Mouse (Mus musculus): ENCODE results near the gene Mgat5b.

Gene Mgat5b

DNA sequence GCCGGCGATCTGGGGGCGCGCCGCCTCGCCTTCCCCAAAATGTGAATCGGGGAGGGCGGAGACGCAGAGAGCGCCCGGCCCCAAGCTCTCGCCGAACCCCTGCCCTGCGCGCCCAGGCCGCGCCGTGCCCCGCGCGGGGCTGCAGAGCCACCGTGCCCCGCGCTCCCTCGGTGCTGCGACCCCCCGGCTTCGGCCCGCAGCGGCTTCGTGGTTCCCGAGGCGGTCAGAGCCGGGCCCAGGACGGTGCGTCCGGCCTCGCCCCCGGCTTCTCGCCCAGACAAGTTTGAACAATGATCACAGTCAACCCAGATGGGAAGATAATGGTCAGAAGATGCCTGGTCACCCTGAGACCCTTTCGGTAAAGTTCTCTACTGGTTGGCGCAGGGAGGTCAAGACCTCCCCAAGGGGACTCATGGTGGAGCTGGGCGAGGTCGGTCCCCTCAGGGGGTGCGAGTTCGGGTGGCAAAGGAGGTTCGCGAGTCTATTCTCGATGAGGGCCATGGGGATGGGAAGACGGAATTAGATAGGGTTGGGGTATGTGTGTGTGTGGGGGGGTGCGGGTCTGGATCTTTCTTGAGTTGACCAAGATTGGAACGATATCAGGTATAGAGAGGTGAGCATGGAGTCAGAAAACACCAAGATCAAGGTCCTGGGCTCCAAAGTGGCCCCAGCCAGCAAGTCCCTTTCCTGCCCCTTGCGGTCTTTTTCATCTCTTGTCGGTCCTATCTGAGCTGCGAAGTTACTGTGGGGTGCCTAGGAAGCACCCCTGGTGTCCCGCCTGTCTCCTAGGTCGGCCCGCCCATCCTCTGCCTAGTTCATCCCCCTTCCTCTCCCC lies 740 bp downstream of the Mgat5b start:
- no peak for DNase-seq (ENCODE audit: low spot score in 2 of 2)

DNA sequence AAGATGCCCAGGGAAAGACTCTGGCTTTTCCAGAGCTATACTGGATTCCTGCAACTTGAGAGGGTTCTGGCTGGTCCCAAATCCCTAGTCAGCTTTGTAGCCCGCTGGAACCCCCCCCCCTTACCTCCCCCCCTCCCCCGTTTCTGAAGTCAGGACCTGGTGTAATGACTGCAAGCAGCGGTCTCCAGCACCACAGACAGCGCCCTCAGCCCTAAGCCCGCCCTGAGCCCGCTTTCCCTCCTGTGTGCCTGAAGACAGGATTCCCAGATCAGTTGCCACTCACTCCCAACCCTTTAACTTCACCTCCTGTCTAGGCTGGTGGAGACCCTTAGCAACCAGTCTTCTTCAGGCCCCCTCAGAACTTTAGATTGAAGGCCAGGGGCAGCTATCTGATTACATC lies 2.1 kb downstream of the Mgat5b start:
- DNase-seq (ENCODE audit: low spot score in 2 of 2), result no peak

DNA sequence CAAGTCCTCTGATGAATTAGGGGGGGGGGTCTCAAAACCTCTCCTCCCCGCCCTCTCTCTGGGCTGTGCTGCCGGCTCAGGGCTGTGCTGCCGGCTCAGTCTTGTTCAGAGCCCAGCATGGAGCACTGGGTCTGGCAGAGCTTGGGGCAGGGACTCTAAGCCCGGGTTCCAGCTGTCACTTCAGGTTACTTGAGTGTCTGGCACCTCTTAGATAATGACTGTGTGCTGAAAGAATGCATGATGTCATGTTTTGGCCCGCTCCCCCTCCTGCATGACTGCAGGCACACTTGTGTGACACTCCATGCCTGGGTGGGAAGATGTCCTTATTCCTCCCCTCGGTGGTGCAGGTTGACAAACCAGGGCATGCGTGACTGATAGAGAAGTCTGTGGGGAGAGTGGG lies 3.4 kb downstream of the Mgat5b start:
- no peak for DNase-seq (ENCODE audit: low spot score in 2 of 2)

DNA sequence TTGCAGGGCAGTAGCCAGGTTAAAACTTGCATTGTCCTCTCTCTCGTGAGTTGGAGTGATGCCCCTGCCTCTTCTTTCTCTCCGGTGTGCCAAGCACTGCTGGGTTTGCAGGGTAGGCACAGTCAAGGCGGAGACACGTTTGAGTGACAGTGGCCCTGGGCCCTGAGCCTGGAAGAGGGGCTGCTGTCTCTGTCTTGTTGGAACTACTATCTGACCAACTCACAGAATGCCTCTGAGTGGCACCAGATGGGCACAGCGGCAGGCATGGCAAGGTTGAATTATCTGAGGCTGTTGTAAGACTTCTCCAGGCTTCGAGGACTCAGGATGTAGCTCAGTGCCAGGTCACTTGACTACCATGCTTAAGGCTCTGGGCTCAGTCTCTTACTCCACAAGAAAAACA lies 9.4 kb downstream of the Mgat5b start:
- DNase-seq (ENCODE audit: low spot score in 2 of 2), result no peak

DNA sequence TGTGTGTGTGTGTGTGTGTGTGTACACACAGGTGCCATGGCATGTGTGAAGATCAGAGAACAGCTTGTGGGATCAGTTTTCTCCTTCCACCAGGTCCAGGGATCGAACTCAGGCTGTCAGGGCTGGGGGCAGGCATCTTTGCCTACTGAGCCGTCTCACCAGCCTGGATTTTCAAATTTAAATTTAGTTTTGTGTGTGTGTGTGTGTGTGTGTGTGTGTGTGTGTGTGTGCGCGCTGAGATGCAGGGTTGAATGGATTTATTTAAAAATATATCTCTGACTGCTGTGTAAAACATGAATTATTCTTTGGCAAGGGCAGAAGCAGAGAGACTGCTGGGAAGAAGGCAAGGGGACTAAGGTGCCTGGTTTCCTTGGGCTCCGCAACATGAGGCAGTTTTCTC lies 16.2 kb downstream of the Mgat5b start:
- DNase-seq (ENCODE audit: low spot score in 2 of 2), result no peak

DNA sequence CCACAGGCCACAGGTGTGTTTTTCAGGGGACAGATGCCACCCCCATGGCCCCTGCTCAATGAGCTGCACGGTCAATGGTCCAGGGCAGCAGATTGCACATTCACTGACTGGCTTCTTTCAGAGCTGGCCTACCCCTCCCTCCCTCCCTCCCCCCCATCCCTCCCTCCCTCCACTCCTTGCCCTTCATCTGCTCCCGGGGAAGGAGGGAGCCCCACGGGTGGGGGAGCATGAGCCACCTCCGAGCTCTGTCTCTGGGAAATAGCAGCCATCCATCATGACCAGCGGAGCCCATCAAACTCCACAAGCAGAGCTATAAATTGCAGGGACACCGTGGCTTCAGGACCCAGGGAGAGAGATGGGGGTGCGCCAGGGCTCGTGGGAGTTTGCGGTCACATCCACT lies 16.7 kb downstream of the Mgat5b start:
- no peak for DNase-seq (ENCODE audit: low spot score in 2 of 2)

DNA sequence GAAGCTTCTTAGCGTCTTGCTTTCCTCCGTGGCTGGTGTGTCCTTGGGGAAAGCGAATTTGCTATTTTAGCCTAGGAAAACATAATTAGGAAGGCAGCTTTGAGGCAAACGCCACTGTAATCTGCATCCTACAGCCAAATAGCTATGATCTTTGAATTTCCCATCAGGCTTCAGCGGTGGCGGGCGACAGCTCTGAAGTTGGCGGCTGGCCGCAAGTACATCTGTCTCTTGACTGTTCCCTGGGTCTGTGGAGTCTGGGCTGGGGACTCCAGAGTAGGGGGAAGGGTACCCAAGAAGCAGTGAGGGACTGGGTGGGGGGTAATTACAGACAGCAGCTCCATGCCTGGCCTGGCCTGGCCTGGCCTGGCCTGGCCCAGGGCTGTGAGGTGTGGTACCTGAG lies 17.3 kb downstream of the Mgat5b start:
- no peak for DNase-seq (ENCODE audit: low spot score in 2 of 2)

DNA sequence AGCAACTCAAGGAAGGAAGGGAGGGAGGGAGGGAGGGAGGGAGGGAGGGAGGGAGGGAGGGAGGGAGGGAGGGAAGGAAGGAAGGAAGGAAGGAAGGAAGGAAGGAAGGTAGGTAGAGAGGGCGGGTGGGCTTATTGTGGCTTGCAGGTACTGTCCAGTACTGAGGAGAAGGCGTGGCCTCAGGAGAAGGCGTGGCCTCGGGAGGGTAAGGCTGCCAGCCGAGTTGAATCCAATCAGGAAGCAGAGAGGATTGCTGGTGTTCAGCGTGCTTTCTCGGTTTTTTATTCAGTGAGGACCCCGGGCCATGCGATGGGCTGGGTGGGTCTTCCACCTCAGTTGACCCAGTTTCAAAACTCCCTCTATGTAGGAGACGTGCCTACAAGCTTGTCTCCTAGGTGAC lies 18.5 kb downstream of the Mgat5b start:
- no peak for DNase-seq (ENCODE audit: low spot score in 2 of 2)

DNA sequence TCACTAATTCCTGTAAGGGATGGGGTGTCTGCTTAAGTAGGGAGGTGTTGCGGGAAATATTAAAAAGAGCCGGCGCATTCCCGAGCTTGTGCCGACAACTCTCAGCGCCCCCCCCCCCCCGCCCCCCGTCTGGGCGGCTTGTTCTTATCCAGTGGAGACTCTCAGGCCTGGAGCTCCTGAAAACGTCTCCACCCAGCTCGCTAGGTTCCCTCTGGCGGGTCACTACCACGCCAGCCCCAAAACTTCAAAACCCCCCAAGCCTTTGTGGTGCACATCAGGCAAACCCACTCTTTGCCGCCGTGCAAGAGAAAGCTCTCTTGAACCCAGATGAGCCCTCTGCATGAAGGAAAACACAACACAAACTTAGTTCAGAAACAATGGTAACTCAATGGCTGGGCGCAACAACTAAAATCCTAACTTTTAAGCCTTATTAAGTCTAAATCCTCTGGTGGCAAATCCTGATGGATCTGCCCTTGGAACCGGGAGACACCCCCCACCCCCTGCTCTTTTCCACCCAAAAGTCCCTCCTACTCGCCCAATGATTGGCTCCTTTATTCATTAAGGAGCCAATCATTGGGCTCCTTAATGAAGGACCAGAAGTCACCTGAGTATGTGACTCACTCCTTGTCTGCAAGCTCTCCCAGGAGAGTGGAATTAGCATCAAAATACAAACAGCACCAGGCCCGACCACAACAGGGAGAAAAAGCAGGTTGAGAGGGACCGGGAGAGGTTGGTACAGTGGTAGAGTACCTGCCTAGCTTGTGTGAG lies 21.6 kb downstream of the Mgat5b start:
- no peak for DNase-seq (ENCODE audit: low spot score in 2 of 2)

DNA sequence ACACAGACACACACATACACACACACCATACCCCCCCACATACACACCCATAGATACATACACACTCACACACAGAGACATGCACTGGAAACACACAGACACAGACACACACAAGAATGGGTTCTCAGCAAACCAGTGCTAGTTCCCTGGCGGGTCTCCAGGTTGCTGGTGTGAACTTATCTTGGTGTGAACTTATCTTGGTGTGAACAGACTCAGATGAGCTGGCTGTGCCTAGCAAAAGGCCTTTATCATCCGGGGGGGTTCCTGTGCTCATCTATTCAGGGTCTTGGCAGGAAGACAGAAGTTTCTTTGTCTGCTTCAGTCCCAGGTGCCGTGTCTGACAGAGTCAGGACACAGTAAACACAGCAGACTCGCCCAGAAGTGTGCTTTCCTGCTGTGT lies 25.7 kb downstream of the Mgat5b start:
- no peak for DNase-seq (ENCODE audit: low spot score in 2 of 2)

DNA sequence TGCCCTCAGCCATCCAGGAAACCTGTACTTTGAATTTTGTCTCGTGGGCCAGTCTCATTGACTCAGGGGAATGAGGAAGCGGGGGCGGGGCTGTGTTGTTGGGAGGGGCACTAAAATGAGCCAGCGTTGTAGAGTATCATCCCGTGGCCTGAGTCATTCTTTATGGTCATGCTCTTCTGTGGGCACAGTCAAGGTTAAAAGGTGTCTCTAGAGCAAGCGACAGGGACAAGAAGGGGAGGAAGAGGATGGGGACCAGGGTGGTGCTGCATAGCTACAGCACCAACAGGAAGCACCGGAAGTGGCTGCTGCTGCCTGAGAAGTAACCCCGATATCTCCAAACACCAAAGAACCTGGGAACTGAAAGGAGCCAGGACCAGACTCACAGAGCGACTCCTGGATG lies 31.2 kb downstream of the Mgat5b start:
- no peak for DNase-seq (ENCODE audit: low spot score in 2 of 2)

DNA sequence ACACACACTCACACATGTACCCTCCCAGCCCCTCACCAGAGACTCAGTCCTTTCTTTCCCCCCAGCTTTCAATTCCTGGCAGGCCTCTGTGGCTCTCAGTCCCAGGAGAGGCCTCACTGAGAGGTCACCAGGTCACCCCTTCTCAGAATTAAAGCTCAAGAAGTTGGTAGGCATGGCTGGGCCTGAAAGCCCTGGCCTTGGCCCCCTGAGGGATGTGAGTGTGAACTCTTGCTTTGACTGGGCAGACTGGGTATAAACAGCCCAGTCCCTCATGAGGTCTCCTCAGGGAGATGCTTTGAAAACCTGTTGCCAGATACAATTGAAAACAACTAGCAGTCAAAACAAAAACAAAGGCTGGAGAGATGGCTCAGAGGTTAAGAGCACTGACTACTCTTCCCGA lies 32.8 kb downstream of the Mgat5b start:
- no peak for DNase-seq (ENCODE audit: low spot score in 2 of 2)

DNA sequence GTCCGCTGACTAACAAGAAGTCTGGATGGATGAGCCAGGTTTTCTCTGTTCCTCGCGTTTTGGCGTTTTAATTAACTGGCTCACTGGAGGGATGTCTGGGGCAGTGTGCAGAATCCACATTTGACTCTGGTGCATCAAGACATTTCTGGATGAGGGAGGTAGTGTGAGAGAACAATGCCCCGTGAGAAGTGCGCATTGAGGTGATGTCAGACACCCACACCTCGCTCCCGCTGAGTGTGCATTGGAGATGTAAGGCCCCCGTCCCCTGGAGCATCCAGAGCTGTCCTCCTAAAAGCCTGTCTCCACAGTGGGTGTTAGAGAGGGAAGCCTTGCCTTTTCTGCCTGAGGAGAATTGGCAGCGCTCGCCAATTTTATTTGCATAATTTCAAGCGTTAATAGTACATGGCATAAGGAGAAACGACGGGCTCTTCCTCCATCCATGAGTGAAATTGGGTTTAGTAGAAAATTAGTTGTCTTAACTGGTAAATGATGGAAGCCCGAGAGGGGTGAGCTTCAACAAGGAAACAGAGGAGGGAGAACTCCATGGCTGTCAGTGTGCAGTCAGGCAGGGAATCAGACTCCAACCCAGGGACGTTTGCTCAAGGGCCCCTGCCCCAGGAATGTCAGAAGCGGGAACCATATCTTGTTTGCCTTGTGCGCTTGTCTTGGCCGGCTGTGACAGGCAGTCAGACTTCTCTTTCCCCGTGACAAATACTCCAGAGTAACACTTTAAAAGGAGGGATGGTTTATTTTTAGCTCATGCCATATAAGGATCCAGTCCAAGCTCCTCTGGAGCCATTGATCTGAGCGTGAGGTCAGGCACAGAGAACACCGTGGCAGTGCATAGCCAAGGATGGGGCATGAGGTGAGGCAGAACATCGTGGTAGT lies 35.8 kb downstream of the Mgat5b start:
- no peak for DNase-seq (ENCODE audit: low spot score in 2 of 2)

DNA sequence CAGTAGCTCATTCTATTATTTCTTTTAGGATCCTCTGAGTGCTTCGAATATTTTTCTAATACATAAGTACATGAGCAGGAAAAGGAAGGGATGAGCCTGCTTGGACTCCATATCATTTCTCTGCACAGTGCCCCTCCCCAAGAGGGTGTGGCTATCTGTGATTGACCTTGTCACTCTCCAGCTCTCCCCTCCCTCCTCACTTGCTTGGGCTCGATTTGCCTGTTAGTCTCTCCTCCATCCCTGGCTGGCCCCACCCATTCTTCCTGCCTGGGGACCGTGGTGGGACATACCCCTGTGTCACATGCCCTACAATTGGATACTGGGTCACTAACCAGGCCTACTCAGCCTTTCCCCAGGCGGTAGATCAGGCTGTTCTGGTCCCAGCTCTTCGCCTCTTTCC lies 39.9 kb downstream of the Mgat5b start:
- DNase-seq (ENCODE audit: low spot score in 2 of 2), result no peak

DNA sequence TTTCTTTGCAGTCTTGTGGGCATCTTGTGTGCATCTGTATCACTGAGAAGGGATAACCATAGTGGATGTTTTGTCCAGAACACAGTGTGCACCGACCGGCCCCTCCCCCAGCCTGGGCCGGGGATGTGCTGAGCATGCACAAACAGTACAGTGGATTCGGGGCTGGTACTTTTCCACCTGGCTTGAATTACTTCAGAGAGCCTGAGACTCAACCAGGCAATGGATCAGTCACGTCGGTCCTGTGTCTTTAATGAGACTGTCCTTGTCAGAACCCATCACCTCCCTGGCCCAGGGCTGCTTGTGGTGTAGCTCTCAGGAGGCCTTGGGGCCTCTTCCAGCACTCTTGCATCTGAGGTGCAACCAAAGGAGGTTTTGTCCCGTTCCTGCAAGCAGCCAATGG lies 46.4 kb downstream of the Mgat5b start:
- DNase-seq (ENCODE audit: low spot score in 2 of 2), result no peak

DNA sequence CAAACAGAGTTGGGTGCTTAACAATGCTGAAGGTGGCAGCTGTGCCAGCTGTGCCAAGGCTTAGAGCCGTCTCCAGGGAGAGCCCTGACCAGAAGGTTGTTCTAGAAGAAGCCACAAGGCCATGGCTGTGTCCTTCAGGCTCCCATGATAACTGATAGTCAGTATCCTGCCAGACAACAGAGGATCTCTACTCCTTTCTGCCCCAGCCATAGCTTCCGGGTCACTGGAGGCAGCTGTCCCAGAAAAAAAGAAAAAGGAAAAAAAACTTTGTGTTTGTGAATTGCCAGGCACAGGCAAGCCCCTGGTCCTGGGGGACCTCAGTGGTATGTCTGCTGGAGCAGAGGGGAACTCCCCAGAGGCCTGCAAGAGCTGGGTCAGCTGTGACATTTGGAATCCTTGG lies 47.3 kb downstream of the Mgat5b start:
- no peak for DNase-seq (ENCODE audit: low spot score in 2 of 2)

DNA sequence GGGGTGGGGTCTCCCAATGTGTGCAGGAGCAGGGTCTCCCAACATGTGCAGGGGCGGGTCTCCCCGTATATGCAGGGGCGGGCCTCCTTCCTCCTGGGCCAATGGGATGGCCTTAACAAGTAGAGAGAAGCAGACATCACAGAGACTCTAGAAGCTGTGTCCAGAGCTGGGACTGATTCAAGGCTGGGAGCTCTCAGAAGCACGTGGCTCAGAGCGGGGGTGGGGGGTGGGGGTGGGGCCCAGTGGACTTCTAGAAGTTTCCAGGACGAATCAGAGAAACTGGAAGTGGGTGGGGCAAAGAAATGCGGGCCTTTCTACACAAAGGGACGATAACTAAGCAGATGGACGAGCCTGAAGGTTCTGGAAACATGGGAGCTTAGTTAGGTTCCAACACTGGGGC lies 49.9 kb downstream of the Mgat5b start:
- DNase-seq (ENCODE audit: low spot score in 2 of 2), result no peak

DNA sequence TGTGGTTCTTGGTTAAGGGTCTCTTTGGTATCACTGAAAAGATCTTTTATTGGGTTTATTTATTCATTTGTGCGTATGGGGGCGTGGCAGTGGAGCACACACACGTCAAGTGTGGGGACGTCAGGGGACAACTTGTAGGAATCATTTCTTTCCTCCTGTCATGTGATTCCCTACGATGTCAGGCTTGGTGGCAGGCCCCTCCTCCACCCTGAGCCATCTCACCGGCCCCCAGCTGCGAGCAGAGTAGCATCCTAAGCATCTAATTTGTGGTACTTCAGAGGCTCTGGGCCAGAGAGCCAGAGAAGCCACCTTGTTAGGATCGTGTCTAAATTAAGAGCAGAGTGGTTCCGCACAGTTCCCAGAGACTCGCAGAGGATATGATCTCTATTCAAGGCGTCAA lies 50.8 kb downstream of the Mgat5b start:
- no peak for DNase-seq (ENCODE audit: low spot score in 2 of 2)

DNA sequence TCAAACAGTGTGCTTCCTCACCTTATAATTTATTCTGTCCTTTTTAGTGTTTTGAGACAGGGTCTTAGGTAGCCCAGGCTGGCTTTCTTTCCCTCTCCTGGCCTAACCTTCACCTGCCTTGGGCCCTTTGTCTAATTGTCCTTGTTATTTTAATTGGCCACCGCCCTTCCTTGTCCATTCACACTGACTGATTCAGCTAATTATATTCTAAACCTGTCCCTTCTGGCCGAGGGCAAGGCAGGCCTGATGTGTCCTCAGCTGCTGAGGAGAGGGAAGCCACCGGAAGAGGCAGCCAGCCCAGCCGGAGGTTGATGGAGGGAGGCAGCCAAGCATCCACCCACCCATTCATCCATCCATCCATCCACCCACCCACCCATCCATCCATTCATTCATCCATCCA lies 52.2 kb downstream of the Mgat5b start:
- no peak for DNase-seq (ENCODE audit: low spot score in 2 of 2)

DNA sequence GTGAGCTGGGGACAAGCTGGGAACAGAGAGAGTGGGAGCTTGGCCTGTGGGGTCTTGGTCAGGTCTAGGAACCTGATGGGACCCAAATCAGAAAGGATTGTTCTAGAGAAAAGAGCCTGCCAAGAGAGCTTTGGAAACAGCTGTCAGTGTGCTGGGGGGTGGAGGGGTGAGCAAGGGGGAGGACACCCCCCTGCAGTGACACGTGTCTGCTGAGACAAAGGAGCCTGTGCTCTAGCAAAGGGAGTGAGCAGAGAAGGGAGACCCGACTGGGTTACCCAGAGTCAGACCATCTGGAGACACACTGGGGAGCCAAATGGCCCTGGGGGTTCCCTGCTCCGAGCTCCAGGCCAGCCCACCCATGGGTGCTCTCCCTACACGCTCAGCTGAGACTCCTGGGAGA lies 54.2 kb downstream of the Mgat5b start:
- DNase-seq (ENCODE audit: low spot score in 2 of 2), result no peak

DNA sequence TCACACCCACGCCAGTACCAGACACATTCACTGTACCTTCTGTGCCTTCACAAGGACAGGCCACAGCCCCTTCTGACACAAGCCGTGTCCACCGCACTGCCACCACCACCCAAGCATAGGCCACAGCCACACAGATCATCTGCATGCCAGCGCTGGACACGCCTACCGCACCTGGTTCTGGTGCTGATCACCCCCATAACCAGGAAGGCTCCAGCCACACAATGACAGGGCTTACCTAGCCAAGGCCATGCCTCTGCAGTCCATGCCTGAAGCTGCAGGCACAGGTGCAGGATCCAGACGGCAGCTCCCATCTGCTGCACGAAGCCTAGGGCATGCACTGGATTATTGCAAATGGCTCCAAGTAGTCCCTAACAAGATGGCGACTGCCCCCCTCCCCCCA lies 54.8 kb downstream of the Mgat5b start:
- DNase-seq (ENCODE audit: low spot score in 2 of 2), result peak in 1 of 2 experiments; percentile 59

DNA sequence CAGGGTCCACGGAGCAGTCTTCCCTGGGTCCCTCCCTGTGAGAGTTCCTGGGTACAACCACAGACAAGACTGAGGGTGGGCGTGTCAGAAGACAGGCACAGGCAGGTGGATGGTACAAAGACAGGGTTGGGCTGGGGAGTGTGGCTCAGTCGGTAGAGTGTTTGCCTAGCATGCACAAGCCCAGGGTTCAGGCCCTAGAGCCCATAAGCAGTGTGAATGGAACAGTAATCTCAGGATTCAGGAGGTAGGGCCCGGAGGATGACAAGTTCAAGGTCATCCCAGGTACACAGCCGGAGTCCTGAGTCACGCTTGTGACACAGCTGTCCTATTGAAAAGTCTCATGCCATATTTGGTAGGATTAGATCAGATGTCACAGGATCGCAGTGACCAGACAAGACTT lies 55.7 kb downstream of the Mgat5b start:
- DNase-seq (ENCODE audit: low spot score in 2 of 2), result no peak

Measured in spleen, postnatal 4 days (tissue).